Mouse (Mus musculus) liver, adult 2 months (tissue): ENCODE measurements around the gene Cfap161. TPM values are rescaled to one million over a fixed set of nuclear protein-coding genes. Genes with fewer than 3 reads are reported as not detected.
A peak's percentile ranks its signal among the peaks of the same experiment; 100 is the strongest.

ENCODE experiments used
- DNase-seq: peaks from one replicate; pipeline ENCODE4 v3.0.0-alpha.2; 2011; ENCODE audit warnings: low read depth, low spot score; ENCODE audit errors: extremely low read depth
- H3K27ac ChIP-seq: fragments of 200-500 bp; replicated peaks from 2 replicates; pipeline ENCODE4 v1.5.1; 2012; ENCODE audit warnings: low read depth, mild to moderate bottlenecking, control low read depth, inconsistent platforms, low read length; ENCODE audit not compliant: insufficient read depth
- H3K27me3 ChIP-seq: fragments of 200-500 bp; 2 replicates; pipeline ENCODE4 v1.6.1; 2012; ENCODE audit warnings: mild to moderate bottlenecking, moderate library complexity, low read length, inconsistent platforms; ENCODE audit not compliant: control insufficient read depth, insufficient read depth
- H3K36me3 ChIP-seq: fragments of 200-500 bp; 2 replicates; pipeline ENCODE4 v1.6.1; 2012; ENCODE audit warnings: low read length, inconsistent platforms; ENCODE audit not compliant: control insufficient read depth, insufficient read depth
- H3K4me1 ChIP-seq: fragments of 200-500 bp; 2 replicates; pipeline ENCODE4 v1.6.1; 2011; ENCODE audit warnings: low read length; ENCODE audit not compliant: control insufficient read depth, insufficient read depth
- H3K4me3 ChIP-seq: fragments of 200-500 bp; 2 replicates; pipeline ENCODE4 v1.5.1; 2011; ENCODE audit warnings: low read depth, mild to moderate bottlenecking, control low read depth, low read length, moderate library complexity; ENCODE audit not compliant: insufficient read depth
- H3K79me2 ChIP-seq: fragments of 200-500 bp; 2 replicates; pipeline ENCODE4 v1.6.1; 2012; ENCODE audit warnings: inconsistent platforms, mild to moderate bottlenecking, low read length, moderate library complexity; ENCODE audit not compliant: control insufficient read depth, insufficient read depth
- H3K9ac ChIP-seq: fragments of 200-500 bp; 2 replicates; pipeline ENCODE4 v1.6.1; 2012; ENCODE audit warnings: low read depth, mild to moderate bottlenecking, control low read depth, inconsistent platforms, low read length
- CTCF ChIP-seq: fragments of 200-500 bp; IDR thresholded peaks from 2 replicates; pipeline ENCODE4 v1.5.1; 2011; ENCODE audit warnings: low read depth, low read length, control low read depth
- POLR2A ChIP-seq: fragments of 200-500 bp; IDR thresholded peaks from 2 replicates; pipeline ENCODE4 v1.6.1; 2011; ENCODE audit warnings: low read length, control low read depth; ENCODE audit not compliant: insufficient read depth; ENCODE audit errors: extremely low read depth
- WGBS: fragments of 180-500 bp; shearing (Covaris S2); methylation state at CpG from one replicate; pipeline ENCODE4 v1.1.7; 2018; 5-methylcytosine and 5-hydroxymethylcytosine counted together
- polyA plus RNA-seq: library from polyadenylated mRNA; depleted of rRNA; stranded (reverse); fragments of >200 nt; gene quantifications from 2 replicates; pipeline ENCODE4 v1.2.3, GENCODE M21; 2012; rRNA removed
- total RNA-seq: library from RNA; depleted of rRNA; stranded (reverse); fragments of >200 nt; gene quantifications from 2 replicates; pipeline ENCODE4 v1.2.3, GENCODE M21; 2014; rRNA removed

Gene Cfap161
- total and polyA plus RNA-seq, 2 experiments: not detected

DNA sequence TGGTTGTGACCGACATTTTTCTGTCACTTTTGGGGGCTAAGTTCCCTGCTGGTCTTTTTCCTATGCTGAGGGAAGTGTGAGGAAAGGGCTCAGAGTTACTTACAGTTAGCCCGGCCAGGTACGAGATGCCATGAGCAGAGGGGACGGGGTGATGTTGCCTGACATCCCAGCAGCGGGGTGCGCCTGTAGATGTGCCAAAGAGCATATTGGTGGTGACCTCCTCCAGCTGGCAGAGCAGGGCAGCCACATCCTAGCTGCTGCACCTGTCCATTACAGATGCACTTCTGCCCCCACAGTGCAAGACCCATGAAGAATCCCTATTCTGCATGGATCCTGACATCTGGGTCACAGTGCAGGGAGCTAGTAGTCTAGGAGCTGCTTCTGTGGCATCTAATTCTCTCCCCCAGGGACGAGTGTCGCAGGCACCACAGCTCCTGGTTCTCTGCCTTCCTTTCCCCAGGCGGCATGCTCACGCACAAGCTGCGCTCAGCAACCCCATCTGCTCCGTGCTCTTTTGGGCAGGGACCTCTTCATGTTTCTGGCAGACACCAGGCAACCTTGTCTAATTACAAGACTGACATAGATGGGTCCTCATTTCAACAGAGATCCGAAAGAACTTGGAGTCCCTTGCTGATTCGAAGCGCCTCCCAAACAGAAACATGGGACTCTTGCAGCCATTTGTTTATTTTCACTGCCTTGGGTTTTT lies 62.6 kb downstream of the Cfap161 start:
- H3K4me3 ChIP-seq: no peak overlapping the region
- whole genome bisulfite sequencing: 85% methylated on average over 15 of the region's 15 CpGs
- no peaks in the 10 kb centered on the region for H3K79me2 ChIP-seq
- no peak for TF ChIP-seq CTCF
- no peak for DNase-seq
- H3K36me3 ChIP-seq: no peaks in the 10 kb centered on the region
- no peaks in the 10 kb centered on the region for H3K27me3 ChIP-seq
- no peak overlapping the region for H3K9ac ChIP-seq
- H3K4me1 ChIP-seq: no peaks in the 10 kb centered on the region
- H3K27ac ChIP-seq: no peak overlapping the region

DNA sequence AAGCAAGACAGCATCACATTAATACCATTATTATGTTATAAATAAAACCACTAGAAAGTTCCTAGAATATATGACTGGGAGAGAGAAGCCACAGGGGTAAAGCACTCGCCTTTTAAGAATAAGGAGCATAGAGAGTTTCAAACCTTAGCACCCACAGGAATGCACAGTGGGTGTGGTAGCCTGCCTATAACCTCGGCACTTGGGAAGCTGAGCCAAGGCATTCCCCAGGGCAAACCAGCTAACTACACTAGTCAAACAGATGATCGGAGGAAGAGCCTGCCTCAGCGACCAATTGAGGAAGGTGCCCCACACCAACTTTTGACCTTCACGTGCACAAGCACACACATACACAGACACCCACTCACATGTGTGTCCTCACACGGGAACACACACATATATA lies 63.4 kb downstream of the Cfap161 start:
- Histone ChIP-seq H3K27me3 (no peaks in the 10 kb centered on the region), H3K4me1 (no peaks in the 10 kb centered on the region)
- TF ChIP-seq CTCF: no peak
- TF ChIP-seq POLR2A: no peak

DNA sequence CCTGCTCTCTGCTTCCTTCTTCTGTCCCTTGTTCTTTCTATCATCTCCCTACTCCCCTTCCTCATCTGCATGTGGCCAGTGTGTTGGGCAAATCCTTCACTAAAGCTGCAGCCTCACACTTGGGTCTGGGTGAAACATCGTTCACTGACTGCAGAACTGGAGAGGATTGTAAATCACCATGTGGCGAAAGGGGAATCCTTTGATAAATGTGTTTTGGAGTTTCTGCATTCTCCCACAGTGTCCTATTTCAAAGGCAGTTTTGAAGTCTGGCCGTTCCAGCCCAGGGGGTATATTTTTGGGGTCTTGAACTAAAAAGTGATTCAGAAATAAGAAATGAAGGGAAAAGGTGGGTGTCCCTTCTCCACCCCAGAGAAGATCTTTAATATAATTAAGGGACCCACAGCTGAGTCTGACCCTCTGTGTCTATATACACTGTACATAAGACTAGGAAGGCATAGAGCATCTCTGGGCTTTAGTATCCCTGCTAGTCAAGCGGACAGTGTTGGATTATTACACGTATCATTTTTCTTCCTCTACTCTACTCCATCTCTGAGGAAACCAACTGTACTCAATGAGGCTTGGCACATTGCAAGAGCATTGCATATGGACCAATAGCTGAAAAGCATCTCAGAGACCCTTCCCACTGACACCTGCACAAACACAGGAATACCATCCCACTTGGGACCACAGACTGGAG lies 67.6 kb downstream of the Cfap161 start:
- H3K4me1 ChIP-seq: no peaks in the 10 kb centered on the region
- TF ChIP-seq CTCF (no peak), POLR2A (no peak)
- DNase-seq: no peak

More for the DNA sequence above, 63.4 kb downstream of the Cfap161 start:
- Histone ChIP-seq H3K4me3 (no peak overlapping the region), H3K79me2 (no peaks in the 10 kb centered on the region), H3K9ac (no peak overlapping the region), H3K27ac (no peak overlapping the region), H3K36me3 (no peaks in the 10 kb centered on the region)
- WGBS: 83% methylated on average over 6 of the region's 6 CpGs
- no peak for DNase-seq

DNA sequence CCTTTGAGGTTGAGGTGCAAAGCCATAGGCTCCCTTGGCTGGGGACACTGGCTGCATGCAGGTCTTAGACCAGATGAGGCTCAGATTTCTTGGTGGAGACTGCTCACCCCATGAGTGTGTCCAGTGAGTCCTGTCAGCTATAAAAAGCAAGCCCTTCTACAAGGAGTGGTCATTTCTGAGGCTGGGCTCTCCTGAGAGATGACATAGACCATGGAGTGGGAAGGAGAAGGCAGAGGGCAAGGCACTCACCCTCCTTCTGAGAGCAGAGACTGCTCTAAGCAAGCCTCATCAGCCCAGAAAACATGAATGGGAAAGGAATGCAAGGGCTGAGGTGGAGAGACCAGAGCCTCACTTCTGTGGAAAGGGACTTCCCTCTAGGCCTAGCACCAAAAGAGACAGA lies 68.9 kb downstream of the Cfap161 start:
- Histone ChIP-seq H3K36me3 (no peaks in the 10 kb centered on the region), H3K79me2 (no peaks in the 10 kb centered on the region)
- TF ChIP-seq CTCF: no peak
- no peak for TF ChIP-seq POLR2A

More for the DNA sequence above, 67.6 kb downstream of the Cfap161 start:
- H3K4me3 ChIP-seq: no peak overlapping the region
- no peak overlapping the region for H3K9ac ChIP-seq
- no peaks in the 10 kb centered on the region for H3K27me3 ChIP-seq
- H3K27ac ChIP-seq: no peak overlapping the region
- H3K36me3 ChIP-seq: no peaks in the 10 kb centered on the region
- WGBS: 90% methylated on average over 5 of the region's 5 CpGs
- no peaks in the 10 kb centered on the region for H3K79me2 ChIP-seq

DNA sequence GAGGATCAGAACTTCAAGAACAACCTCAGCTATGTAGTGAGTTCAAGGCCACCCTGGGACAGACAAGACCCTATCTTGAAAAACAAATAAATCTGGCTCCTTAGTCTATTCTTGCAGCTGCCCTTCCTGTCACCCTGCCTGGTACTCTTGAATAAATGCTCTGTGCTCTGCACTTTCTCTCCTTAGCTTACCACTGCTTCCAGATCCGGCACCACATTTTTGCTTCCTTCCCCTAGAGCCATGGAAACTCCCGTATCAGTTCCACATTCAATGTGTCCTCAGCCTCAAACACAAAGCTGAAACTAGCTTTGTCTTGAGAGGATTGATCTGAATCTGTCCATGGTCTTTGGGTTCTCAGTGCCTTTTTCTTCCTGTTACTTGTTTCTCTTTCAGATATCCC lies 70.1 kb downstream of the Cfap161 start:
- no peak overlapping the region for H3K9ac ChIP-seq
- H3K27ac ChIP-seq: peak overlapping the region; percentile 35
- no peak for DNase-seq
- H3K79me2 ChIP-seq: no peaks in the 10 kb centered on the region
- H3K4me1 ChIP-seq: no peaks in the 10 kb centered on the region
- no peaks in the 10 kb centered on the region for H3K27me3 ChIP-seq
- H3K36me3 ChIP-seq: no peaks in the 10 kb centered on the region
- H3K4me3 ChIP-seq: no peak overlapping the region
- WGBS: 50% methylated on average over 2 of the region's 2 CpGs
- TF ChIP-seq POLR2A (no peak), CTCF (no peak)

More for the DNA sequence above, 68.9 kb downstream of the Cfap161 start:
- no peak overlapping the region for H3K4me3 ChIP-seq
- H3K27ac ChIP-seq: no peak overlapping the region
- no peaks in the 10 kb centered on the region for H3K4me1 ChIP-seq
- H3K27me3 ChIP-seq: no peaks in the 10 kb centered on the region
- DNase-seq: no peak
- no peak overlapping the region for H3K9ac ChIP-seq

Other genes starting within 250 kb of the Cfap161 start
- gene Tmc3, start 210.0 kb downstream of the Cfap161 start, total RNA-seq: 0.20 and 0.28 TPM in 2 replicates
- gene Tmc3, start 210.0 kb downstream of the Cfap161 start, polyA plus RNA-seq: 0.06 and 0.15 TPM in 2 replicates
- 127 and 130 TPM in 2 replicates for gene Stard5, start 162.9 kb downstream of the Cfap161 start, total RNA-seq
- 66.9 and 71.2 TPM in 2 replicates for gene Stard5, start 162.9 kb downstream of the Cfap161 start, polyA plus RNA-seq
- 4.1 and 5.0 TPM in 2 replicates for gene Il16, start 49.2 kb downstream of the Cfap161 start, total RNA-seq
- gene Il16, start 49.2 kb downstream of the Cfap161 start, polyA plus RNA-seq: 1.3 and 1.5 TPM in 2 replicates
- gene Tlnrd1, start 89.4 kb upstream of the Cfap161 start, total RNA-seq: 1.8 and 2.6 TPM in 2 replicates
- gene Tlnrd1, start 89.4 kb upstream of the Cfap161 start, polyA plus RNA-seq: 2.9 and 4.6 TPM in 2 replicates
- 10.8 and 13.6 TPM in 2 replicates for gene Mesd, start 89.6 kb upstream of the Cfap161 start, total RNA-seq
- gene Mesd, start 89.6 kb upstream of the Cfap161 start, polyA plus RNA-seq: 6.7 and 8.2 TPM in 2 replicates